Mouse (Mus musculus) mouse trophoblast stem cell (cell line): Measurements from ENCODE around the gene Pidd1.

Experiments used
- in situ Hi-C, 2 experiments: fragments of 300-500 bp; cut with MseI, MboI; formaldehyde crosslinking; loops; 2 replicates in 1 of 2; 3 replicates in 1 of 2; pipeline ENCODE4 v1.15.1; 2025

Pidd1 gene

DNA sequence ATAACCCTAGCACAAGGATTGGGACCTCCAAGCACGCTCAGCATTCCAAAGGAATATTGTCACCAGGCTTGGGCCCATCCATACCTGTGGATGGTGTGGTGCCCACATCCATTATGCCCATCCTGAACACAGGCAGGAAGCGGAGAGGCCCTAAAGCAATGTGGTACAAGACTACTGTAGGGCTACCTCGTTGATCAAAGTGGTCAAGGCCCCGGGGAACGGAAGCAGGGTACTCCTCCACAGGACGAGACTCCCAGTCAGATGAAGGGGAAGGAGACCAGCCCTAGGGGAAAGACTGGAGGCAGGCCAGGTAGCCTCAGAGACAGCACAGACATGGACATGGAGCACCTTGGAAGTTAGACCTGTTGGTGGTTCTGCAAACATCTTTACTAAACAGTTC is 28.9 kb upstream of the Pidd1 start:
- in situ Hi-C loops, result no loop called here

GRCm38 (mm10) chr7:141472226-141472625 is 28.4 kb upstream of the Pidd1 start:
- in situ Hi-C loops, result no loop called here

GRCm38 (mm10) chr7:141471236-141471635 is 27.4 kb upstream of the Pidd1 start:
- in situ Hi-C loops, result no loop called here

DNA sequence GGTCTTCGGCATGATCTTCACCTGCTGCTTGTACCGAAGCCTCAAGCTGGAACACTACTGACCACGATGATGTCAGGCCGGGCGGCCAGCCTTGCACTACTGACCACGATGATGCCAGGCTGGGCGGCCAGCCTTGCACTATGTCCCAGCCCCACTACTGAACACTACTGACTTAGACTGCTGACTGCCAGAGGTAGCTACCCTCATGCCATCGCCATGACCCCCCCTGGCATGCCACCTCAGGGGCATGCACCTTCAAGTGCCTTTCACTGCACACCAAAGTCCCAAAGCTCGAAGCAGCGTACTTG is 26.8 kb upstream of the Pidd1 start:
- in situ Hi-C loops, result no loop called here

GRCm38 (mm10) chr7:141469901-141470636 is 26.2 kb upstream of the Pidd1 start:
- in situ Hi-C loops, result no loop called here

GRCm38 (mm10) chr7:141469352-141469751 is 25.5 kb upstream of the Pidd1 start:
- in situ Hi-C loops, result no loop called here

DNA sequence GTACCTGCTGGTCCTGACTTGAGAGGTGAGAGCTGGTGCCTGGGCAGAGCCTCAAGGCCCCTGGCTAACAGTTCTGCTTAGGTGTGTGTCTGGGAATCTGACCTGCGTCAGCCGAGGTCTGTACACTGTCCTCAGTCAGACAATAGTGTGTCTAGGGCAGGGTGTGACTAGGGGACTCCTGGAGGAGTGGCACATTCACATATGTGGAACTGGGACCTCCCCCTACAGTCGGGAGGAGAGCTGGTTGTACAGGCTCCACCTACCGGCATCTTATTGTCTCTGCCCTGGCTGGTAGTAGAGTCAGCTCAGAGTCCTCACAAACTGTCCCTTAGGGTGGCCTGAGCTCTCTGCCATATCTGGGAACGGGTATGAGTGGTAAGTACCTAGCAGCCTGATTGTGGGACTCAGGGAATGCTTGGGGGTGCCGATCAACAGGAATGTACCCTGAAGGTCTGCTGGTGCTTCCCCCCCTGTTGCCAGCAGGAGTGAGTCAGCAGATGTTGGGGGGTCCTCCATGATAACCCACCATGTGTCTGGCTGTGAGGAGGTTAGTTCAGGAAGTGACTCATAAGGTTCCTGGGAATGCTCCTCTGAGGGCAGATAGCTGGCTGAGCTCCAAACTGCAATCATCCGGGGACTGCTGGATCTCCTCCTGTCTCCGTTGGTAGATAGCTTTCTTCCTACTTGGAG is 24.8 kb upstream of the Pidd1 start:
- in situ Hi-C loops, result no loop called here

- in situ Hi-C loops, result no loop called here
Observed at GRCm38 (mm10) chr7:141468164-141468521, 24.3 kb upstream of the Pidd1 start.

- in situ Hi-C loops, result no loop called here
Observed at GRCm38 (mm10) chr7:141467230-141468030, 23.6 kb upstream of the Pidd1 start, which contains the start of gene Cd151. Gene Cd151, plus strand, starts transcription at chr7:141467392.

DNA sequence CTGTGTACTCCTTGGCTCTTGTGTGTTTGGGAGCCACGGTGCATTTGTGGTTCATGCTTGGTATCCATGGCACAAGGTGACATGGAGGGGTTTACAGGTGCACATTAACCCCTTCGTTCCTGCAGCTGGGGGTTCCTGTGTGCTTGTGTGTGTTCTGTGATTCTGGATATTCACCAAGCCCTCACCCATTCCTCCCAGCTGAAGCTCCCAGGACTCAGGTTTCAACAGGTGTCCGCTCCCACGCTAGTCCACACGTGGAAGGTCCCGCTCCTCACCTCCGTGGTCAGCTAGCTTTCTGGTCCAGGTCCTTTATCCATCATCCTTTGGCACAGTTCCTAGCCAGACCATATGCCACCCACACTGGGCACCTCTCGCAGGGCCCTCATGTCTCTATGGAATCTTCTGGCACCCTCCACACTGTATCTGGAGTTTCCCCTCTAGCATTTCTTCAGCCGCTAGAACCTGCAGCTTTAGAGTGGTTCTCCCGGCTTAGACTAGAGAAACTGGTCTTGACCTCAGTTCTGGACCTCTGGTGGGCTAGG is 22.9 kb upstream of the Pidd1 start:
- in situ Hi-C loops, result no loop called here

DNA sequence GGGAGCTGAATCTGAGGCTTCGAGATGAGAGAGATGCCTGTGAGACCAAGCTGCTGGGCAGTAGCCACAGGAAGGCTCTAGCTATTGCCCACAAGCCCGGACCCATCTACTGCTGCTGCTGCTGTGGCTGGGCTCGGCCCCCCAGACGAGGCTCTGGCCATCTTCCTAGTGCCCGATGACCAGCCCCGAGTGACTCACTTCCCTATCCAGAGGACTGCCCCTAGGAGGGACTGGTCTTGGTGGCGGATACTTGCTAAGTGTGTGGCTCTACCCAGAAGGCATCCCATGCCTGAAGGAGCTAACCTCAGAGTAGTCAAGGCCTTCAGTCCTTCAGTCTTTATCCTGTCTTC is 22.2 kb upstream of the Pidd1 start:
- in situ Hi-C loops, result no loop called here

DNA sequence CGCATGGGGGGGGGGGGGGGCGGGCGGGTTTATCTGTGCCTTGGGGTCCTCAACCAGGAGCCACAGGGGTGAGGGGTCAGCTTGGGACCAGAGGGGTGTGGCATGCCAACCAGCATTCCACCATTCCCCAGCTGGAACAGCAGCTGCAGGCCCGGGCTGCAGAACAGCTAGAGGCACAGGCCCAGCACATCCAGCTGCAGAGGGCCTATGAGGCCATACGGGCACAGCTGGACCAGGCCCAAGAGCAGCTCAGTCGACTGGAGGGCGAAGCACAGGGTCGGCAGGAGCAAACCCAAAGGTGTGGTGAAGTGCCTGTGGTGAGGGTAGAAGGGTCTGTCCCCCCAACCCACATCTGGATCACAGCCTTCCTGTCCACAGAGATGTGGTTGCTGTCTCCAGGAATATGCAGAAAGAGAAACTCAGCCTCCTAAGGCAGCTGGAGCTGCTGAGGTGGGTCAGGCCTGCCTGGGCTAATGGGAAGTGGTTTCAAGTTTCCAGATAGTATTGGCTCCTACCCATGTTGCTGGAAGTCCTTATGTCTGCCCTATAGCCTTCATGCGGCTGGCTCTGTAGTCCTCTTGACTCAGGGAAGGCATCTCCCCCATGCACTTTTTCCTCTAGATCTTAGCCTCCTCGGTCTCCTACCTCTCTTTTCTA is 21.7 kb upstream of the Pidd1 start:
- in situ Hi-C loops, result no loop called here

GRCm38 (mm10) chr7:141464603-141465201 is 20.9 kb upstream of the Pidd1 start:
- in situ Hi-C loops, result no loop called here

GRCm38 (mm10) chr7:141463824-141464602 is 20.2 kb upstream of the Pidd1 start:
- in situ Hi-C loops, result no loop called here

DNA sequence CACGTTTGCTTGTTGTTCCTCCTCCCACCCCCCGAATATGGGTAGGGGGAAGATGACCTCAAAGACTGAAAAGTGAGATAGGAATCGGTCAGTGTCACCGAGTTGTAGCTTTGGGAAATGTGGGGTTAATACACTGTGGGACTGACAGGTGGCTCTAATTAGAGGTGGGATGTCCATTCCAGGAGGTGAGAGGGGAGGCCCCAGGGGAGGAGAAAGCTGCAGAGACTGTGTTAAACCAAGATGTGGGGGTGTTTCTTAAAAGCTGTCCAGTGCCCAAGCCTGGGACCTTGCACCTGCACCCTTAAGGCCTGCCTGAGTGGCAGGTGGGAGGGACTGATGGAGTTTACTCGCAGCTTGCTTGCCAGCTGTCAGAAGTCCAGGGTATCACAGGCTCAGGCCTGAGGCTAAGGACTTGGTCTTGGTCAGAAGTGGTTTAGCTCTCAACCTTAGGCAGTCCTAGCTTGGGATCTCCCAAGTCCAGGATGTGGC is 18.6 kb upstream of the Pidd1 start:
- in situ Hi-C loops, result no loop called here

- in situ Hi-C loops, result no loop called here
Observed at GRCm38 (mm10) chr7:141461521-141462332, 17.9 kb upstream of the Pidd1 start.

DNA sequence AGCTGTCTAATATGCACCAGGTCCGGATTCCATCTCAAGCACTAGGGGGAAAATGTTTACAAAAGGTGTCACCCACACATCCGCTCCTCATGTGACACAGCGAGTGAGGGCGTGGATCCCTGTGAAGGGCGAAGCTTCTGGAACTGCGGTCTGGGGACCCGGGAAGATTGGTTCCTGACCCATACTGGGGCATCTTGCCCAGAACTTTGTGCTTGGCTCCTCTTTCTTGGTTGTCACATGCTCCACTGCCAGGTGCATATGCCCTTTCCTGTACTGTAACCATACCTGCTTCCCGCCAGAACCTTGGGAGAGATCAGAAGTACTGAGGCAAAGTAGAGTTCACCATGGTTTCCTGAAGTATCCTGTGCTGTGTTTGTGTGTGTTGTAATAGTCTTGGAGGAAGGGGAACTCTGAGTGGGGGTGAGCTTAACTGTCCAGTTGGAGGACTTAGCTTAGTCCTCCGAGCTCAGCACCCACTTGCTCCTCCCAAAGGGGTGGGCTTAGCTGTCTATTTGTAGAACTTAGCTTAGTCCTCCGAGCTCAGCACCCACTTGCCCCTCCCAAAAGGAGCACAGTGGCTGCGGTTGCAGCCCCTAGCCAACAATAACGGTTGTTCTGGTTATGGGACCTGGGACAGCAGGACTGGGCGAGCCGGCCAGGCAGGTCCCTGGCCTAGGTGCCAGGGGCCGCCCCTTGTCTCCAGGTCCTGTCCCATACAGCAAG is 16.7 kb upstream of the Pidd1 start, which contains the start of gene Cracr2b:
Gene Cracr2b, plus strand, starts transcription at position 704 of the 723 bp plus-strand sequence.
- in situ Hi-C loops, result no loop called here

- in situ Hi-C loops, result no loop called here
Observed at GRCm38 (mm10) chr7:141460001-141460390, 16.2 kb upstream of the Pidd1 start.

DNA sequence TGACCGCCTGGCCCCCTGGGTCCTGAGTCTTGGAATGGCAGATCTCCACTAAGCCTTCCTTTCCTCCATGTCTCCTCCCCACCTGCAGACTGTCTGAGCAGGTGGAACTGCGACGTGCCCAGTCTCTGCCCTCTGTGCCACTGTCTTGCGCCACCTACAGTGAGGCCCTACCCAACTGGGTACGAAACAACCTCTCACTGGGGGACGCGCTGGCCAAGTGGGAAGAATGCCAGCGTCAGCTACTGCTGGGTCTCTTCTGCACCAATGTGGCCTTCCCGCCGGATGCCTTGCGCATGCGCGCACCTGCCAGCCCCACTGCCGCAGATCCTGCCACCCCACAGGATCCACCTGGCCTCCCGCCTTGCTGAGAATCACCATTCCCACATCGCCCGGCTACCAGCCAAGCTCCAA is 15.5 kb upstream of the Pidd1 start:
- in situ Hi-C loops, result no loop called here
